Mouse (Mus musculus) embryonic fibroblast, embryonic 13.5 days (primary cell): Measurements from ENCODE around the gene Gnb2.

Source experiments
- CTCF ChIP-seq: IDR thresholded peaks from 2 replicates; pipeline ENCODE4 v1.5.1; 2011; ENCODE audit warnings: mild to moderate bottlenecking, control low read depth, low read length, moderate library complexity, borderline replicate concordance; ENCODE audit not compliant: insufficient read depth
- POLR2A ChIP-seq: IDR thresholded peaks from 2 replicates; pipeline ENCODE4 v1.6.1; 2011; ENCODE audit warnings: low read depth, mild to moderate bottlenecking, control low read depth, low read length, moderate library complexity

DNA sequence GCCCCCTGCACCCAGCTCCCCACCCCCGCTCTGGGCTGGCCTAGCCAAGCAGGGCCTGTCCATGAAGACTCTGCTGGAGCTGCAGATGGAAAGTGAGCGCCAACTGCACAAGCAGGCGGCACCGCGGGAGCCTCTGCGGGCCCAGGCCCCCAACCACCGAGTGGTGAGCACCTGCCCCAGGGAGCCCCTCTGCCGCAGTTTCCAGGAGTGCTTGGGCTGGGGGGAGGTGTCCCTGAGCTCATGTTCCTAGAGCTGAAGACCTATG, 9.1 kb downstream of the Gnb2 start:
- TF ChIP-seq POLR2A (no peak), CTCF (no peak)
